ENCODE assay signal across 8 mouse cellular contexts in genomic region chr1:184882281-184883268, GRCm38 (mm10). TPM values are rescaled to one million over a fixed set of nuclear protein-coding genes. Genes with fewer than 3 reads are reported as not detected.
DNase-seq lines count a peak whose midpoint lies in the region; ATAC-seq and TF ChIP-seq lines count a peak whose summit lies in the region.

Gene C130074G19Rik, minus strand, starts transcription at chr1:184883218.

- no peak for TF ChIP-seq EP300 in liver, embryonic 14.5 days (IDR thresholded peaks at IDR 0.05; ENCODE audit: low read depth)

- no peak within 1 kb of the TSS for H3K27ac ChIP-seq in embryonic fibroblast, embryonic 13.5 days (ENCODE audit: insufficient read depth, low read length)
- no peak within 1 kb of the TSS for H3K27ac ChIP-seq in heart, embryonic 11.5 days (ENCODE audit: low read depth, low read length)
- no peak within 1 kb of the TSS for H3K27ac ChIP-seq in liver, embryonic 14.5 days
- H3K27ac ChIP-seq in neural tube, embryonic 11.5 days (ENCODE audit: low read depth, low read length), result no peak within 1 kb of the TSS

- H3K4me2 ChIP-seq in heart, embryonic 11.5 days, result peak within 1 kb of the TSS; percentile 93
- peak within 1 kb of the TSS; percentile 37 for H3K4me2 ChIP-seq in liver, embryonic 14.5 days (ENCODE audit: low read depth)
- peak within 1 kb of the TSS; percentile 81 for H3K4me2 ChIP-seq in neural tube, embryonic 11.5 days (ENCODE audit: low read depth)

- TF ChIP-seq POLR2A in embryonic fibroblast, embryonic 13.5 days (IDR thresholded peaks at IDR 0.05; ENCODE audit: low read depth, low read length), result no peak

- no peak for ATAC-seq in erythroblast, adult 5-6 weeks (replicated peaks; ENCODE audit: low FRiP score, poor library complexity, severe bottlenecking)
- peak; percentile 73 for ATAC-seq in heart, embryonic 11.5 days (replicated peaks; ENCODE audit: insufficient number of reproducible peaks, low FRiP score, low TSS enrichment)
- ATAC-seq in liver, embryonic 14.5 days (ENCODE audit: insufficient read depth), result peak; percentile 75
- 0 out of 2 replicates have a peak, but pooled peaks have one; percentile 38 for ATAC-seq in neural tube, embryonic 11.5 days (ENCODE audit: insufficient read depth, low FRiP score, low TSS enrichment)

- H3K4me1 ChIP-seq in erythroblast, embryonic 14.5 days (ENCODE audit: control insufficient read depth), result no peaks in the 10 kb centered on the region
- no peaks in the 10 kb centered on the region for H3K4me1 ChIP-seq in embryonic fibroblast, embryonic 13.5 days (ENCODE audit: control insufficient read depth, insufficient read depth, low read length)
- H3K4me1 ChIP-seq in heart, embryonic 11.5 days (ENCODE audit: control insufficient read depth, insufficient read depth, low read length), result 0 out of 2 replicates have a peak, but pooled peaks cover 6% of the 10 kb centered on the region
- peaks cover 0 to 4% of the 10 kb centered on the region in 2 experiments; a peak in 1 of 4 replicates for H3K4me1 ChIP-seq in liver, embryonic 14.5 days (replicated peaks; ENCODE audit: control insufficient read depth in 2 of 2, insufficient read depth in 2 of 2, low read length in 1 of 2)
- H3K4me1 ChIP-seq in neural tube, embryonic 11.5 days (ENCODE audit: control insufficient read depth, insufficient read depth, low read length), result 0 out of 2 replicates have a peak, but pooled peaks cover 3% of the 10 kb centered on the region

- WGBS in heart, embryonic 11.5 days (ENCODE audit: insufficient replicate concordance), result 3% methylated on average over 77 of the region's 77 CpGs
- WGBS in liver, embryonic 14.5 days (ENCODE audit: insufficient replicate concordance), result 3% methylated on average over 77 of the region's 77 CpGs
- 2% methylated on average over 77 of the region's 77 CpGs for WGBS in neural tube, embryonic 11.5 days

- no peaks in the 10 kb centered on the region for H3K9me3 ChIP-seq in erythroblast, embryonic 14.5 days (ENCODE audit: control insufficient read depth, low read length)
- no peaks in the 10 kb centered on the region for H3K9me3 ChIP-seq in heart, embryonic 11.5 days (replicated peaks; ENCODE audit: control insufficient read depth, low read length)
- no peaks in the 10 kb centered on the region for H3K9me3 ChIP-seq in liver, embryonic 14.5 days (ENCODE audit: control insufficient read depth, low read length)
- H3K9me3 ChIP-seq in neural tube, embryonic 11.5 days (ENCODE audit: control insufficient read depth, low read length), result no peaks in the 10 kb centered on the region

- peaks cover 35% of the 10 kb centered on the region for H3K27me3 ChIP-seq in erythroblast, embryonic 14.5 days (ENCODE audit: control insufficient read depth)
- H3K27me3 ChIP-seq in heart, embryonic 11.5 days (ENCODE audit: control insufficient read depth, insufficient read depth, low read length), result peaks cover 32% of the 10 kb centered on the region
- peaks cover 26% of the 10 kb centered on the region for H3K27me3 ChIP-seq in liver, embryonic 14.5 days (ENCODE audit: control insufficient read depth, insufficient read depth, low read length)
- H3K27me3 ChIP-seq in neural tube, embryonic 11.5 days (ENCODE audit: control insufficient read depth, insufficient read depth, low read length), result peaks cover 27% of the 10 kb centered on the region

- no peaks in the 10 kb centered on the region; the same call in 1 of the 2 replicates for H3K36me3 ChIP-seq in erythroblast, embryonic 14.5 days (ENCODE audit: control insufficient read depth)
- H3K36me3 ChIP-seq in heart, embryonic 11.5 days (ENCODE audit: control insufficient read depth, insufficient read depth, low read length), result no peaks in the 10 kb centered on the region
- H3K36me3 ChIP-seq in liver, embryonic 14.5 days (replicated peaks; ENCODE audit: control insufficient read depth, insufficient read depth, low read depth), result no peaks in the 10 kb centered on the region
- no peaks in the 10 kb centered on the region for H3K36me3 ChIP-seq in neural tube, embryonic 11.5 days (ENCODE audit: control insufficient read depth, insufficient read depth, low read length)

- H3K4me3 ChIP-seq in erythroblast, embryonic 14.5 days (replicated peaks), result peak within 1 kb of the TSS; percentile 56
- peak within 1 kb of the TSS; percentile 24 for H3K4me3 ChIP-seq in embryonic fibroblast, embryonic 13.5 days (ENCODE audit: insufficient read depth, low read length)
- H3K4me3 ChIP-seq in heart, embryonic 11.5 days (ENCODE audit: low read depth, low read length), result peak within 1 kb of the TSS; percentile 51
- peak within 1 kb of the TSS; percentile 54 to 57 for H3K4me3 ChIP-seq in liver, embryonic 14.5 days (ENCODE audit: insufficient read depth in 1 of 2, low read depth in 2 of 2, low read length in 2 of 2)
- H3K4me3 ChIP-seq in neural tube, embryonic 11.5 days (ENCODE audit: low read depth, low read length), result peak within 1 kb of the TSS; percentile 43

- TF ChIP-seq CTCF in embryonic fibroblast, embryonic 13.5 days (IDR thresholded peaks at IDR 0.05; ENCODE audit: borderline replicate concordance, insufficient read depth, low read length), result no peak
- peak; percentile 71 for TF ChIP-seq CTCF in liver, embryonic 14.5 days (IDR thresholded peaks at IDR 0.05; ENCODE audit: low read depth)

- DNase-seq in kidney, adult 9 months, result peak; percentile 93
- DNase-seq in liver, embryonic 14.5 days (ENCODE audit: low read depth in 3 of 3, low spot score in 3 of 3), result peak in 1 of 3 experiments; percentile 22
- DNase-seq in neural tube, embryonic 11.5 days (ENCODE audit: low spot score), result peak; percentile 61
- DNase-seq in urinary bladder, postnatal 36 days (ENCODE audit: low spot score in 2 of 2), result peak; percentile 21 to 79

- H3K9ac ChIP-seq in heart, embryonic 11.5 days (ENCODE audit: low read depth, low read length), result peak within 1 kb of the TSS; percentile 67
- no peak within 1 kb of the TSS; the same call in 1 of the 2 replicates for H3K9ac ChIP-seq in liver, embryonic 14.5 days (replicated peaks)
- peak within 1 kb of the TSS; percentile 45; the same call in 1 of the 2 replicates for H3K9ac ChIP-seq in neural tube, embryonic 11.5 days (ENCODE audit: low read length)

RNA-seq across cellular contexts. Expression of gene C130074G19Rik, which starts in this region (rescaled TPM):
- 0.04 and 0.05 TPM in 2 replicates for polyA plus RNA-seq in erythroblast, embryonic 14.5 days (2012)
- total RNA-seq in erythroblast, adult 5-6 weeks (2015; ENCODE audit: low replicate concordance), result not detected in 2 replicates
- total RNA-seq in erythroblast, adult 5-6 weeks (2017; ENCODE audit: low replicate concordance), result not detected in 2 replicates
- 0.18 and 0.32 TPM in 2 replicates for polyA plus RNA-seq in embryonic fibroblast, embryonic 13.5 days (2011; ENCODE audit: insufficient read length, low read depth, missing spikeins)
- polyA plus RNA-seq in heart, embryonic 11.5 days (2014; fragmentation: Nextera tagmentation; extraction: Ambion mirVana), result 0.37 and 0.60 TPM in 2 replicates
- 5.4 and 7.4 TPM in 2 replicates for polyA plus RNA-seq in liver, embryonic 14.5 days (2012; rRNA removed)
- 1.1 and 1.3 TPM in 2 replicates for polyA plus RNA-seq in liver, embryonic 14.5 days (2014; fragmentation: Nextera tagmentation; extraction: Ambion mirVana)
- 0.80 and 0.96 TPM in 2 replicates for polyA plus RNA-seq in neural tube, embryonic 11.5 days (2014; fragmentation: Nextera tagmentation; extraction: Ambion mirVana)

Comparison
In these comparisons a context has a peak if more than half of its experiments do, and no peak if none do; other contexts are left out.
1. Peak in ATAC-seq, H3K4me3 ChIP-seq, H3K9ac ChIP-seq and H3K4me2 ChIP-seq in heart, embryonic 11.5 days; RNA of the gene not detected or under 1 TPM.
2. Peak in DNase-seq, ATAC-seq, H3K4me3 ChIP-seq, H3K9ac ChIP-seq and H3K4me2 ChIP-seq in neural tube, embryonic 11.5 days; RNA of the gene not detected or under 1 TPM.
3. H3K4me2 ChIP-seq: peak in every context shown above with its lines; median percentile 93 in heart, embryonic 11.5 days; 81 in neural tube, embryonic 11.5 days; 37 in liver, embryonic 14.5 days.